In genomic region chr19:38395701-38396632, GRCm38 (mm10) we compare ENCODE assay signal across 8 mouse cellular contexts. TPM values are rescaled to one million over a fixed set of nuclear protein-coding genes. Genes with fewer than 3 reads are reported as not detected.
DNase-seq lines count a peak whose midpoint lies in the region; ATAC-seq lines count a peak whose summit lies in the region.

Gene Slc35g1 (plus strand): TSS chr19:38395980.

- intact Hi-C loops in left cerebral cortex, postnatal 25 days (cut with DNase I): no loop called here

- peak within 1 kb of the TSS; percentile 75 for H3K9ac ChIP-seq in hindbrain, embryonic 13.5 days

- WGBS in hindbrain, embryonic 13.5 days: under 1% methylated on average over 78 of the region's 90 CpGs

- H3K27me3 ChIP-seq in hindbrain, embryonic 13.5 days: no peaks in the 10 kb centered on the region

- DNase-seq in kidney, adult 18-20 months: peak; percentile 54
- no peak for DNase-seq in kidney, adult 9 months
- peak; percentile 66 to 73 for DNase-seq in cerebellum, postnatal 14 days
- DNase-seq in frontal cortex, postnatal 25 days (ENCODE audit: low spot score in 2 of 2): peak; percentile 6 to 26
- DNase-seq in left cerebral cortex, postnatal 25 days (ENCODE audit: low spot score in 2 of 2): peak; percentile 53 to 68
- DNase-seq in skeletal muscle tissue, adult 2 months (ENCODE audit: low read depth, low spot score): peak; percentile 64

- H3K4me3 ChIP-seq in hindbrain, embryonic 13.5 days: peak within 1 kb of the TSS; percentile 70

- peak within 1 kb of the TSS; percentile 42 for H3K27ac ChIP-seq in hindbrain, embryonic 13.5 days

- H3K4me1 ChIP-seq in hindbrain, embryonic 13.5 days (replicated peaks): peaks cover 6% of the 10 kb centered on the region

- ATAC-seq in hindbrain, embryonic 13.5 days (ENCODE audit: low FRiP score): peak; percentile 92
- peak; percentile 97 for ATAC-seq in megakaryocyte-erythroid progenitor cell, adult 5-6 weeks (replicated peaks; ENCODE audit: low FRiP score, low TSS enrichment, poor library complexity, severe bottlenecking)

- H3K36me3 ChIP-seq in hindbrain, embryonic 13.5 days: no peaks in the 10 kb centered on the region

- H3K4me2 ChIP-seq in hindbrain, embryonic 13.5 days: peak within 1 kb of the TSS; percentile 71

- H3K9me3 ChIP-seq in hindbrain, embryonic 13.5 days: no peaks in the 10 kb centered on the region

RNA-seq across cellular contexts. Expression of gene Slc35g1, which starts in this region (rescaled TPM):
- polyA plus RNA-seq in hindbrain, embryonic 13.5 days (2015; fragmentation: Nextera tagmentation; extraction: Ambion mirVana): 0.91 and 1.4 TPM in 2 replicates
- total RNA-seq in left cerebral cortex, postnatal 25 days (2021): 1 to 10 TPM; 1.9 to 2.3 TPM
- 15.9 and 20.1 TPM in 2 replicates for total RNA-seq in megakaryocyte-erythroid progenitor cell, adult 5-6 weeks (2014; fragmentation: Nextera tagmentation)
- 23.1 and 28.8 TPM in 2 replicates for total RNA-seq in megakaryocyte-erythroid progenitor cell, adult 5-6 weeks (2017)

Comparison
In these comparisons a context has a peak if more than half of its experiments do, and no peak if none do; other contexts are left out.
1. RNA of gene Slc35g1 (total RNA-seq): 15.9 to 28.8 TPM in megakaryocyte-erythroid progenitor cell, adult 5-6 weeks; 1.9 to 2.3 TPM in left cerebral cortex, postnatal 25 days; every median in the first group is over 4 times any median in the second.